ENCODE assay signal across 9 mouse cellular contexts in genomic region chr8:80952235-80952915, GRCm38 (mm10).
DNase-seq lines count a peak whose midpoint lies in the region; ATAC-seq and TF ChIP-seq lines count a peak whose summit lies in the region.
"Had no signal": no experiment of that assay in that cellular context is flagged by ENCODE, and none has a peak within 500 bp of the region (broad histone marks: within the 10 kb centered on the region; RNA-seq: fewer than 3 reads in every experiment).

No protein-coding gene starts in this region.

- no peak overlapping the region for H3K4me2 ChIP-seq in forebrain, postnatal 0 days (ENCODE audit: low read depth)
- no peak overlapping the region for H3K4me2 ChIP-seq in forebrain, embryonic 13.5 days
- H3K4me2 ChIP-seq in lung, embryonic 15.5 days = no peak overlapping the region
- H3K4me2 ChIP-seq in kidney, embryonic 14.5 days (replicated peaks; ENCODE audit: low read depth, low read length) = no peak overlapping the region
- H3K4me2 ChIP-seq: limb, embryonic 15.5 days had no signal

- no peaks in the 10 kb centered on the region for H3K36me3 ChIP-seq in forebrain, postnatal 0 days (ENCODE audit: insufficient read depth)
- H3K36me3 ChIP-seq in forebrain, embryonic 13.5 days (ENCODE audit: poor library complexity, severe bottlenecking) = no peaks in the 10 kb centered on the region
- no peaks in the 10 kb centered on the region for H3K36me3 ChIP-seq in lung, embryonic 15.5 days
- no peaks in the 10 kb centered on the region for H3K36me3 ChIP-seq in kidney, embryonic 14.5 days (ENCODE audit: control insufficient read depth, insufficient read depth, low read length)
- H3K36me3 ChIP-seq: limb, embryonic 15.5 days had no signal

- 44% methylated on average over 6 of the region's 6 CpGs for WGBS in forebrain, postnatal 0 days
- WGBS in forebrain, embryonic 13.5 days = 42% methylated on average over 6 of the region's 6 CpGs
- WGBS in lung, embryonic 15.5 days = 42% methylated on average over 6 of the region's 6 CpGs
- 38% methylated on average over 6 of the region's 6 CpGs for WGBS in kidney, embryonic 14.5 days

- no peak overlapping the region for H3K4me3 ChIP-seq in forebrain, postnatal 0 days (ENCODE audit: low read depth, low read length)
- H3K4me3 ChIP-seq in forebrain, embryonic 13.5 days = no peak overlapping the region
- H3K4me3 ChIP-seq in lung, embryonic 15.5 days = no peak overlapping the region
- H3K4me3 ChIP-seq in kidney, embryonic 14.5 days (ENCODE audit: low read length) = no peak overlapping the region
- H3K4me3 ChIP-seq: limb, embryonic 15.5 days had no signal

- H3K27ac ChIP-seq in forebrain, postnatal 0 days (ENCODE audit: low read depth, low read length) = no peak overlapping the region
- H3K27ac ChIP-seq in forebrain, embryonic 13.5 days = no peak overlapping the region
- peak overlapping the region; percentile 41 for H3K27ac ChIP-seq in lung, embryonic 15.5 days
- H3K27ac ChIP-seq in kidney, embryonic 14.5 days (ENCODE audit: low read depth, low read length) = peak overlapping the region; percentile 17; the same call in 1 of the 2 replicates
- H3K27ac ChIP-seq: limb, embryonic 15.5 days had no signal

- H3K27me3 ChIP-seq in forebrain, postnatal 0 days (ENCODE audit: insufficient read depth, low read length) = no peaks in the 10 kb centered on the region
- no peaks in the 10 kb centered on the region for H3K27me3 ChIP-seq in forebrain, embryonic 13.5 days
- H3K27me3 ChIP-seq in lung, embryonic 15.5 days = no peaks in the 10 kb centered on the region
- H3K27me3 ChIP-seq in kidney, embryonic 14.5 days (ENCODE audit: control insufficient read depth, insufficient read depth, low read length) = no peaks in the 10 kb centered on the region
- H3K27me3 ChIP-seq: limb, embryonic 15.5 days had no signal

- no peak overlapping the region for H3K9ac ChIP-seq in forebrain, postnatal 0 days
- no peak overlapping the region for H3K9ac ChIP-seq in forebrain, embryonic 13.5 days
- H3K9ac ChIP-seq in lung, embryonic 15.5 days = no peak overlapping the region
- H3K9ac ChIP-seq in kidney, embryonic 14.5 days (ENCODE audit: low read depth, low read length) = no peak overlapping the region
- H3K9ac ChIP-seq: limb, embryonic 15.5 days had no signal

- no peaks in the 10 kb centered on the region for H3K4me1 ChIP-seq in forebrain, postnatal 0 days (ENCODE audit: insufficient read depth)
- no peaks in the 10 kb centered on the region for H3K4me1 ChIP-seq in forebrain, embryonic 13.5 days
- peaks cover 12% of the 10 kb centered on the region for H3K4me1 ChIP-seq in lung, embryonic 15.5 days
- no peaks in the 10 kb centered on the region; the same call in 1 of the 2 replicates for H3K4me1 ChIP-seq in kidney, embryonic 14.5 days (ENCODE audit: control insufficient read depth, insufficient read depth, low read length)
- H3K4me1 ChIP-seq: limb, embryonic 15.5 days had no signal

- no peak; the same call in 1 of the 2 replicates for ATAC-seq in forebrain, postnatal 0 days
- no peak for ATAC-seq in forebrain, embryonic 13.5 days
- ATAC-seq in lung, embryonic 15.5 days (ENCODE audit: borderline replicate concordance, extremely low read depth, low FRiP score, low TSS enrichment) = no peak
- ATAC-seq in kidney, embryonic 14.5 days (ENCODE audit: low FRiP score, low TSS enrichment) = 0 out of 2 replicates have a peak, but pooled peaks have one; percentile 32

- DNase-seq in forebrain, postnatal 0 days = peak; percentile 18
- DNase-seq in lung, adult 18-20 months = no peak
- DNase-seq in retina, embryonic 14.5 days (ENCODE audit: low spot score) = peak; percentile 16
- no peak for DNase-seq in yolk sac, embryonic 10.5 days (ENCODE audit: low spot score)
- no peak for DNase-seq in adrenal gland, adult 18-20 months (ENCODE audit: low spot score in 2 of 2)

- TF ChIP-seq CTCF in forebrain, postnatal 0 days (IDR thresholded peaks at IDR 0.05; ENCODE audit: low read depth) = no peak

- H3K9me3 ChIP-seq in forebrain, postnatal 0 days (ENCODE audit: low read length) = 0 out of 2 replicates have a peak, but pooled peaks cover 6% of the 10 kb centered on the region
- peaks cover 8% of the 10 kb centered on the region for H3K9me3 ChIP-seq in forebrain, embryonic 13.5 days (replicated peaks)
- no peaks in the 10 kb centered on the region for H3K9me3 ChIP-seq in lung, embryonic 15.5 days
- peaks cover 7% of the 10 kb centered on the region for H3K9me3 ChIP-seq in kidney, embryonic 14.5 days (ENCODE audit: control insufficient read depth, low read length)

Comparison
In these comparisons a context has a peak if more than half of its experiments do, and no peak if none do; other contexts are left out.
1. DNase-seq: peak in forebrain, postnatal 0 days (single experiment) and retina, embryonic 14.5 days (single experiment); none in lung, adult 18-20 months (0 of 2), yolk sac, embryonic 10.5 days (single experiment) and adrenal gland, adult 18-20 months (0 of 2).
2. H3K27ac ChIP-seq: peak in lung, embryonic 15.5 days (single experiment) and kidney, embryonic 14.5 days (single experiment); none in forebrain, postnatal 0 days (single experiment) and forebrain, embryonic 13.5 days (single experiment).